Mouse (Mus musculus) C2C12 (cell line): ENCODE data around the gene Apaf1.

ENCODE experiments used
- CEBPB ChIP-seq: IDR thresholded peaks from one replicate; pipeline ENCODE4 v1.6.1; 2011; ENCODE audit warnings: low read depth, mild to moderate bottlenecking, control low read depth, moderate library complexity
- CTCF ChIP-seq: IDR thresholded peaks from one replicate; pipeline ENCODE4 v1.5.1; 2011; ENCODE audit not compliant: control insufficient read depth, insufficient read depth, insufficient read length
- MAX ChIP-seq: IDR thresholded peaks from one replicate; pipeline ENCODE4 v1.6.1; 2011; ENCODE audit warnings: mild to moderate bottlenecking, control low read depth
- MYOD1 ChIP-seq: IDR thresholded peaks from one replicate; pipeline ENCODE4 v1.6.1; 2011; ENCODE audit warnings: low read depth; ENCODE audit not compliant: control insufficient read depth, insufficient read length
- MYOG ChIP-seq: IDR thresholded peaks from one replicate; pipeline ENCODE4 v1.6.1; 2011; ENCODE audit not compliant: control insufficient read depth, insufficient read length; ENCODE audit errors: extremely low read depth
- USF1 ChIP-seq: IDR thresholded peaks from one replicate; pipeline ENCODE4 v1.6.1; 2011; ENCODE audit warnings: low read depth, mild to moderate bottlenecking, control low read depth, moderate library complexity

GRCm38 (mm10) chr10:91126618-91127355, 44.2 kb upstream of the Apaf1 start:
- no peak for TF ChIP-seq CTCF
- TF ChIP-seq MYOD1: no peak
- no peak for TF ChIP-seq USF1
- no peak for TF ChIP-seq CEBPB
- TF ChIP-seq MAX: no peak
- TF ChIP-seq MYOG: no peak
